Mouse (Mus musculus) stomach, embryonic 16.5 days (tissue): ENCODE measurements at regions not wholly inside any gene's neighbourhood (a gene's known extent, or its start where the extent isn't known, plus 50 kb on each side); places are given as distances from the start of the nearest gene placed in this dataset.
A peak's percentile ranks its signal among the peaks of the same experiment; 100 is the strongest.
"Not testable (repeated sequence)": the region's sequence is repeated elsewhere in the genome, so short reads cannot be mapped to it uniquely, and the experiment has no call there.

Experiments
- ATAC-seq: fragments of 200-750 bp; cut with Nextera tagmentation; 2 replicates; pipeline ENCODE4 v1.8.0; 2017; ENCODE audit warnings: moderate number of reproducible peaks, moderate TSS enrichment; ENCODE audit not compliant: insufficient read depth, low FRiP score
- H3K27ac ChIP-seq: fragments of 300-500 bp; sonication (generic); 2 replicates; pipeline ENCODE4 v1.5.1; 2014; ENCODE audit warnings: low read length
- H3K27me3 ChIP-seq: fragments of 300-500 bp; sonication (generic); 2 replicates; pipeline ENCODE4 v1.6.1; 2014; ENCODE audit warnings: low read length, control low read depth, mixed read lengths; ENCODE audit not compliant: control insufficient read depth, insufficient read depth
- H3K36me3 ChIP-seq: fragments of 300-500 bp; sonication (generic); 2 replicates; pipeline ENCODE4 v1.6.1; 2014; ENCODE audit warnings: low read length; ENCODE audit not compliant: control insufficient read depth, insufficient read depth
- H3K4me1 ChIP-seq: fragments of 300-500 bp; sonication (generic); 2 replicates; pipeline ENCODE4 v1.6.1; 2014; ENCODE audit warnings: low read length, control low read depth, mixed read lengths; ENCODE audit not compliant: control insufficient read depth, insufficient read depth
- H3K4me2 ChIP-seq: fragments of 300-500 bp; sonication (generic); 2 replicates; pipeline ENCODE4 v1.6.1; 2014; ENCODE audit warnings: low read depth, low read length, mixed read lengths
- H3K4me3 ChIP-seq: fragments of 300-500 bp; sonication (generic); replicated peaks from 2 replicates; pipeline ENCODE4 v1.5.1; 2014; ENCODE audit warnings: mild to moderate bottlenecking, low read length
- H3K9ac ChIP-seq: fragments of 300-500 bp; sonication (generic); 2 replicates; pipeline ENCODE4 v1.6.1; 2014; ENCODE audit warnings: low read length
- H3K9me3 ChIP-seq: fragments of 300-500 bp; sonication (generic); replicated peaks from 2 replicates; pipeline ENCODE4 v1.6.1; 2016; ENCODE audit warnings: low read length, control low read depth; ENCODE audit not compliant: control insufficient read depth
- WGBS: fragments of 180-500 bp; shearing (Covaris S2); extraction: QIAGEN DNeasy Blood & Tissue Kit; methylation state at CpG from one replicate; pipeline ENCODE4 v1.1.7; 2014; 5-methylcytosine and 5-hydroxymethylcytosine counted together

GRCm38 (mm10) chr12:8438638-8439037 lies 61.2 kb downstream of the Rhob start:
- Histone ChIP-seq H3K4me1 (peaks cover 25% of the 10 kb centered on the region), H3K4me2 (no peak overlapping the region), H3K9me3 (no peaks in the 10 kb centered on the region), H3K9ac (no peak overlapping the region), H3K36me3 (no peaks in the 10 kb centered on the region), H3K27ac (no peak overlapping the region), H3K27me3 (no peaks in the 10 kb centered on the region), H3K4me3 (no peak overlapping the region)
- 73% methylated on average over 4 of the region's 4 CpGs for WGBS
- no peak for ATAC-seq

- Histone ChIP-seq H3K9me3 (no peaks in the 10 kb centered on the region), H3K27me3 (no peaks in the 10 kb centered on the region), H3K9ac (no peak overlapping the region), H3K4me2 (no peak overlapping the region), H3K36me3 (no peaks in the 10 kb centered on the region), H3K4me1 (peaks cover 30% of the 10 kb centered on the region), H3K4me3 (no peak overlapping the region), H3K27ac (no peak overlapping the region)
- WGBS = 46% methylated on average over 6 of the region's 6 CpGs
- peak; percentile 30; the same call in 1 of the 2 replicates for ATAC-seq
Measured at GRCm38 (mm10) chr12:8436976-8437580, 62.7 kb downstream of the Rhob start.

GRCm38 (mm10) chr12:8436553-8436952 lies 63.3 kb downstream of the Rhob start:
- 53% methylated on average over 5 of the region's 5 CpGs for WGBS
- Histone ChIP-seq H3K36me3 (no peaks in the 10 kb centered on the region), H3K4me3 (no peak overlapping the region), H3K4me2 (no peak overlapping the region), H3K27ac (no peak overlapping the region), H3K9me3 (no peaks in the 10 kb centered on the region), H3K4me1 (peaks cover 34% of the 10 kb centered on the region), H3K9ac (no peak overlapping the region), H3K27me3 (no peaks in the 10 kb centered on the region)
- ATAC-seq = no peak

- H3K27ac ChIP-seq, ATAC-seq, H3K9me3 ChIP-seq, H3K9ac ChIP-seq, H3K4me2 ChIP-seq, H3K36me3 ChIP-seq, H3K27me3 ChIP-seq, H3K4me3 ChIP-seq: not testable (repeated sequence)
- H3K4me1 ChIP-seq = peaks cover 34% of the 10 kb centered on the region
- 73% methylated on average over 3 of the region's 3 CpGs for WGBS
Measured at GRCm38 (mm10) chr12:8435651-8436348, 64.0 kb downstream of the Rhob start.

GRCm38 (mm10) chr12:8428228-8428990 lies 71.4 kb downstream of the Rhob start:
- Histone ChIP-seq H3K36me3 (no peaks in the 10 kb centered on the region), H3K27ac (no peak overlapping the region), H3K9ac (no peak overlapping the region), H3K4me3 (no peak overlapping the region), H3K4me1 (peaks cover 10% of the 10 kb centered on the region; the same call in 1 of the 2 replicates), H3K4me2 (no peak overlapping the region), H3K27me3 (no peaks in the 10 kb centered on the region), H3K9me3 (no peaks in the 10 kb centered on the region)
- ATAC-seq = no peak
- WGBS = 51% methylated on average over 5 of the region's 5 CpGs

GRCm38 (mm10) chr12:8424515-8424914 lies 75.3 kb downstream of the Rhob start:
- Histone ChIP-seq H3K4me1 (no peaks in the 10 kb centered on the region), H3K27me3 (no peaks in the 10 kb centered on the region), H3K4me2 (no peak overlapping the region), H3K9ac (no peak overlapping the region), H3K36me3 (no peaks in the 10 kb centered on the region), H3K9me3 (no peaks in the 10 kb centered on the region), H3K27ac (no peak overlapping the region), H3K4me3 (no peak overlapping the region)
- ATAC-seq = no peak
- WGBS = 89% methylated on average over 6 of the region's 6 CpGs

GRCm38 (mm10) chr12:8422676-8423075 lies 77.1 kb downstream of the Rhob start:
- no peak for ATAC-seq
- H3K9me3 ChIP-seq = no peaks in the 10 kb centered on the region
- 53% methylated on average over 5 of the region's 5 CpGs for WGBS
- no peak overlapping the region for H3K9ac ChIP-seq
- H3K4me2 ChIP-seq = no peak overlapping the region
- no peaks in the 10 kb centered on the region for H3K27me3 ChIP-seq
- no peak overlapping the region for H3K27ac ChIP-seq
- 0 out of 2 replicates have a peak, but pooled peaks cover 4% of the 10 kb centered on the region for H3K4me1 ChIP-seq
- H3K36me3 ChIP-seq = no peaks in the 10 kb centered on the region
- H3K4me3 ChIP-seq = no peak overlapping the region

GRCm38 (mm10) chr12:8421271-8421567 lies 78.6 kb downstream of the Rhob start:
- H3K9me3 ChIP-seq = no peaks in the 10 kb centered on the region
- H3K4me2 ChIP-seq = no peak overlapping the region
- H3K9ac ChIP-seq = no peak overlapping the region
- no peak overlapping the region; the same call in 1 of the 2 replicates for H3K27ac ChIP-seq
- H3K4me3 ChIP-seq = no peak overlapping the region
- 85% methylated on average over 3 of the region's 3 CpGs for WGBS
- no peak for ATAC-seq
- H3K4me1 ChIP-seq = 0 out of 2 replicates have a peak, but pooled peaks cover 4% of the 10 kb centered on the region
- no peaks in the 10 kb centered on the region for H3K36me3 ChIP-seq
- H3K27me3 ChIP-seq = no peaks in the 10 kb centered on the region
